Mouse (Mus musculus): ENCODE data around the gene Tmem81.
"Not testable (repeated sequence)": the region's sequence is repeated elsewhere in the genome, so short reads cannot be mapped to it uniquely, and the experiment has no call there.

Tmem81 gene

DNA sequence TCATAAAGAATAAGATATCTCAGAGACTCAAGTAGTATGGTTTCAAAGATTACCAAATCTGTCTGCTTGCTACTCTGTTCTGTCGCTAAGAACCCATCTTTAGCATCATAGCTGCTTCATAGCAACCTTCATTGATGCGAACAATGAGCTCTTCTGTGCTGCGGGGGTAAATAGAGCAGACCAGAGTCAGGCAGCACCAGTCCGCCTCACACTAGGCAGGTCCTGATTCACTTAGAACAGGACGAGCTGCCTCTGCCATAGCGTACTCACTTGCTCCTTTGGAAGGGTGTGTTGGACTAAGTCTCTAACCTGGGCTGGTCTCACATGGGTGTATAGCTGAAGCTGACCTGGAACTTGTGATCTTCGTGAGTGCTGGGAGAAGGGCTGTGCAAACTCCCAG lies at the start of gene Tmem81:
Gene Tmem81 (plus strand): TSS at position 173 of the 400 bp plus-strand sequence.
- no peak for DNase-seq (ENCODE audit: inconsistent age in 2 of 2, low spot score in 1 of 2)

DNA sequence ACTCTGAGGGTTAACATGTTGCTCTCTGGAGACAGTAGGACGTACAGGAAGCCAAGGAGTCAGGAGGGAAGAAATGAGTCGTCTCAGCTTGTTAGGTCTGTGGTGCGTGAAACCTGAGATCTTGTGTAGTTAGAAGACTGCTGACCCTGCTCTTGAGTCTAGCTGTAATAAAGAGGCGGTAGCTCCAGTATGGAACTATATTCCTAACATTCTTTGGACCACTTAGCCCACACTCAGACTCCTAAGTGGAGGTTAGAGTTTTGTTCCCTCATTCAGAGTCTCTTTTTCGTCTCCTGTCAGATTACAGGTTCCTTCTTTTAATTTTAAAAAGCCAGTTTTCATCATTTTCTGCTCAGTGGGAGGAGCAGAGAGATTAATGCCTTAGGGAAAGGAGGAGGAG lies 41.4 kb upstream of the Tmem81 start:
- DNase-seq (ENCODE audit: inconsistent age in 2 of 2, low spot score in 1 of 2) = no peak

DNA sequence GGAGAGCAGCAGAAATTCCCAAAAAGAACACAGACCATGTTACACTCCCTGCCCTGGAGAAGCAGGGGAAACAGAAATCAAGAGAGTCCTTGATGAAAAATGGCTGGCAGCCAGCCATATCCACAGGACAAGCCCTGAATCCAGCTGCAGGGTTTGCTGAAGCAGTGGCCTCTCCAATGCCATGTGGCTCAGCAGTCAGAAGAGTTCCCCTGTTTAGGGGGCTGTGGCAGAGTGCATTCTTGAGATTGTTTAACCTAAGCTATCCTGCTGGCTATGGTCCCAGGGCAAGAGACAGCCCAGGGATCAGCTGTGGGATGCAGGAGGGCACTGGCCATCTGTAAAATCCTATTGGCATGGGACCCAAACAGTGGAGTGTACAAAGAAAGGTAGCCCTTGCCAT lies 37.1 kb upstream of the Tmem81 start:
- DNase-seq (ENCODE audit: inconsistent age in 2 of 2, low spot score in 1 of 2) = peak; percentile 57 to 84

DNA sequence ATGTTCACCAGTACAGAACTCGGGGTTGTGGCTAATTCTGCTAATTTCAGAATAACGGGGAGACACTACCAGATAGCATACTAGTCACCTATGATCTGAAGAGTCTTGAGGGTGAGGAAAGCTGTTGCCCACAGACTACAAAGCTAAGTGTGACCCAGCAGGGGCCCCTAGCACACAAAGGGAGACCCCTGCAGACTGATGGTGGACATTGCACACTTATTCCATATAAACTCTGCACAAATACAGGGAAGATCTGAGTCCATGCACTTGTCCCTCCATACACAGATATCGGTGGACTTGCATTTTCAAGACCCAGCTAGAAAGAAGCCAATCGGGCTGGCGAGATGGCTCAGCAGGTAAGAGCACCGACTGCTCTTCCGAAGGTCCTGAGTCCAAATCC lies 36.5 kb upstream of the Tmem81 start:
- DNase-seq (ENCODE audit: inconsistent age in 2 of 2, low spot score in 1 of 2) = no peak

DNA sequence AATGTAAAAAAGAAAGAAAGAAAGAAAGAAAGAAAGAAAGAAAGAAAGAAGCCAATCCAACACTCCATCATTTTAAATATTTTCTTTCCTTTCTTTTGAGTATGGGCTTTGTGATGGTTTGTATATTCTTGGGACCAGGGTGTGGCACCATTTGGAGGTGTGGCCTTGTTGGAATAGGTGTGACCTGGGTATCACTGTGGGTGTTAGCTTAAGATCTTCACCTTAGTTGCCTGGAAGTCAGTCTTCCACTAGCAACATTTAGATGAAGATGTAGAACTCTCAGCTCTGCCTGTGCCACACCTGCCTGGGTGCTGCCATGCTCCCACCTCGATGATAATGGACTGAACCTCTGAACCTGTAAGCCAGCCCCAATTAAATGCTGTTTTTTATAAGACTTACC lies 36.0 kb upstream of the Tmem81 start:
- not testable (repeated sequence) for DNase-seq (ENCODE audit: inconsistent age in 2 of 2, low spot score in 1 of 2)

DNA sequence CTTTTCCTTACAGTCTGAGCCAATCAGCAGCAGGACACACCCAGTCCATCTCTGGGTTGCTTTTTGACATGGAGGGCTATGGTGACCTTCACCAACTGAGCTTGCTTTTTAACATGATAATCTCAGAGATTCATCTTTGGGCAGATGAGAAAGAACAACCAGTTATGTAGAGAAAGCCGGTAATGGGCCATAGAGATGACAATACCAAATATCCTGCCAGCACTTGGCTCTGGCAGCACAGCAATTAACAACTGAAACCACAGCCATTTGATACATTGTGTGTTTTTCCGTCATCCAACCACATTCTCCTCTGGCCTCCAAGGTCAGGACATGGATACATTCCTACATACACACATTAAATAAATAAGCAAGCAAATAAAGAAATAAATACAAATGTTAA lies 35.0 kb upstream of the Tmem81 start:
- DNase-seq (ENCODE audit: inconsistent age in 2 of 2, low spot score in 1 of 2) = no peak

DNA sequence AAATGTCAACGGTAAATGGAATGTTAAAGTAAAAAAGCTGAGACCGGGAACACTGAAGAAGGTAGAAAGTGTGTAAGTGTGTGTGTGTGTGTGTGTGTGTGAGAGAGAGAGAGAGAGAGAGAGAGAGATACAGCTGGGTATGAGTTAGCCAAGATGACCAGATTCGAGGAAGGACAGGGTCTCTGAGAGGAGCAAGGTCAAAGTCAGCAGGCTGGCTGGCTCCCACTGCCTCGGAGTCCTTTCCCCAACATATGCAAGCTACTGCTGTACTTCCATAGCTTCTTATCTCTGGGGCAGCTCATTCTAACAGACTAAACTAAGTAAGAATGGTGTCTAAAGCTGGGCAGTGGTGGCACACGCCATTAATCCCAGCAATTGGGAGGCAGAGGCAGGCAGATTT lies 34.5 kb upstream of the Tmem81 start:
- DNase-seq (ENCODE audit: inconsistent age in 2 of 2, low spot score in 1 of 2) = no peak

DNA sequence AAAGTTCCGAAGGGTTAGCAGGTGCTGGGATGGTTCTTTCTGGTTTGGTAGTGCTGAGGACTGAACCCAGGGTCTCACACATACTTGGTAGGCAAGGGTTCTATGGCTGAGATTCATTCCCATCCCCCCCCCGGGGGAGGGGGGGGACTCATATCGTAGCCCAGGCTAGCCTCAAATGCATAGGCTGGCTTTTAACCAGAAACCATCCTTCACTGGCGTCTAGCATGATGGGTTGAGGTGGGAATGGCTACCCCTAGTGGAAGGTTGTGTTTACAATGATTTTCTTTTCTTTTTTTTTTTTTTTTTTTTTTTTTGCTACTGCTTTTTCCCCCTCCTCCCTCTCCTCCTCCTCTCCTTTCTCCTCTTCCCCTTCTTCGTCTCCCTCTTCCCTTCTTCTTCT lies 33.5 kb upstream of the Tmem81 start:
- no peak for DNase-seq (ENCODE audit: inconsistent age in 2 of 2, low spot score in 1 of 2)

DNA sequence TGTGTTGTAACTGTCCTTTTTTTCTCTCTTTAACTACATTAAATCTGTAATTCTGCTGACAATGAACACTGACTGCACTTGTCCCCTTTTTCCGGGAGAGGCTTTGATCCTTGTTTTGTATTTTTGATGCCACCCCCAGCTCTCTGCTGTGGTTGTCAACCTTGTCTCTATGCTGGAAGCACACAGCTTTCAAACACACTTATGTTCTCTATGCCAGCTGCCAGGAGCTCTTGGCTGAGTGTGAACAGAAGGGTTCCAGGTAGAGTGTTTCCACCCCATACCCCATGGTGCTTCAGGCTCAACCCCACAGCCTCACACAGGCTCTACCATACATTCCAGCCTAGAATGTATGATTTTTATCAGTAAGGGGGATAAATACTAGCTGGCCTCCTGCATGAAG lies 31.5 kb upstream of the Tmem81 start:
- DNase-seq (ENCODE audit: inconsistent age in 2 of 2, low spot score in 1 of 2) = no peak

DNA sequence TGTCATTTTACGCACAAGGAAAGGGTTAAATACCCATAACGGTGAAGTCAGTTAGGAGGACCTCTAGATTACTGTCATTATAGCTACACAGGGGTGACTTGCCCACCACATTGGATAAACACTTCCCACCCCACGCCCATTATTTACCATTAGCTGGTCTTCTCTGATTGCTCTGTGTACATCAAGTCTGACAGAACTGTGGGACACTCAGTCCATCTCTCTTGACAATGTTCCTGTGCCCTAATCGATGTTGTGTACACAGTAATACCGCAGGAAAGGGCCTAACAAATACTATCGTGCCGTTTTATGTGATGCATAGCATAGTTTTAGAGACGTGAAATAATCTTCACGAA lies 29.5 kb upstream of the Tmem81 start:
- no peak for DNase-seq (ENCODE audit: inconsistent age in 2 of 2, low spot score in 1 of 2)

DNA sequence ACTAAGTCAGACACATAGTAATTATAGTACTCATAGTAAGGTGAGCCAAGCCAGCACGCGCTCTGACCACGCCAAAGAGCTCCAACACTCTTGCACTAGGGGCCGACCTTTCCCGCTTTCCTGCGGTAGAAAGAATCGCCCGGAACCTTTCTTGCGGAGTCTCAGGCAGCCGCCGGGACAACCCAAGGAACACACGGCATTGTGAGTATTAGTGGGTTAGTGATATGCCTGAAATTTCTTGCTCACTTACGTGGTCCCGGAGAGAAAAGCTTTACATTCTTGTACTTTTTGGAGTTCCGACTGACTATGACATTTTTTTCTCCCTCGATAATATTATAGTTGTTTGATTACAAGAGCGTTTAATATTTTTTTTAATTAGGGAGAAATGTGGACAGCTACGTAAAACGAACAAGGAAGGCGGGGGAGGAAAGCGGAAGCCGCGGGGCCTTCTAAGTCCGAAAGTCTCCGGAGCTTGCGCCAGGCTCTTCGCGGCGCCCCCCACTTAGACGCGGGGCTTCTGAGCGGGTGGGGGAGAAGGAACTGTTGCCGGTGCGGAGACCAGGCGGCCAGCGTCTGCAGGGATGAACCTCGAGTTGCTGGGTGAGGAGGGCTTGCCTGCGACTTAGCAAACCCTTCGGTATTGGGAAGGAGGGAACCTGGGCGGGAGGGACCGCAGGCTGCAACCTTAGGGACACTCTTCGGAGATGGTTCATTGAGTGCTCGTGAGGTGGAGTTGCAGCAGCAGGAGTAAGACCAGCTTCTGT lies 28.9 kb upstream of the Tmem81 start, which contains the start of gene Rbbp5:
Gene Rbbp5 (plus strand): TSS at position 438 of the 764 bp plus-strand sequence.
- peak; percentile 85 to 98 for DNase-seq (ENCODE audit: inconsistent age in 2 of 2, low spot score in 1 of 2)

DNA sequence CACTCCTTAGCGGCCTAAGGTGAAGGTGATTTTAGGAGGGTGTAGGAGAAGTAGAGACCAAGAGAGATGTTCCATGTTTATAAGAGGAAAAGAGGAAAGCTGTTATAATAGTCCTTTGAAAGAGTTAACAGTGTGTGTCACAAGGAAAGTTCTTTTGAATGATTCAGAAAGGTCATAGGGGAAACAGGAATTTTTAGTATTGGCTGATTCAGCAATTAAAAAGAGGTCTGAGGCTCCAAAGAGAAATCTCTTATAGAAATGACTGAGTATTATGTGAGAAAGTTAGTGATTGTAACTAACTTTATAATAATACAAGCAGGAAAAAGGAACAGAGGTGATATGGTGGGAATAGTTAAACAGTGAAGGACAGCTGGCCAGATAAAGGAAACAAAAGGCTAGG lies 26.6 kb upstream of the Tmem81 start:
- DNase-seq (ENCODE audit: inconsistent age in 2 of 2, low spot score in 1 of 2) = no peak

DNA sequence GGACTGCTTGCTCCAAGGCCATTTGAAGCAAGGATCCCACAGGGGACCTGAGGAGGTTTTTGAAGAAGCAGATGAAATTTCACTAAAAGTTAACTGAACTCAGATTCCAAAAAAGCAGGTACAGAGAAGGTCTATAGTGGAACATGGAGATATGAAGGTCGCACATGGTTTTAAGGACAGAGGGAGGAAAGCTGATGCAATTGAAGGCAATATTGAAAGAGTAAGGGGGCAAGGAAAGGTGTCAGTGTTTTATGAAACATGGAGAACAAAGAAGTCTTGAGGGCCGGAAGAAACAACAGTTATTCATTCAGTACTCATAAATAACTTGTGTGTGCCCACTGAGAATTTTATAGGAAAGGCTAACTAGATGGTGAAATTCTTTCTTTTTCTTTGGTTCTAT lies 24.4 kb upstream of the Tmem81 start:
- DNase-seq (ENCODE audit: inconsistent age in 2 of 2, low spot score in 1 of 2) = no peak

DNA sequence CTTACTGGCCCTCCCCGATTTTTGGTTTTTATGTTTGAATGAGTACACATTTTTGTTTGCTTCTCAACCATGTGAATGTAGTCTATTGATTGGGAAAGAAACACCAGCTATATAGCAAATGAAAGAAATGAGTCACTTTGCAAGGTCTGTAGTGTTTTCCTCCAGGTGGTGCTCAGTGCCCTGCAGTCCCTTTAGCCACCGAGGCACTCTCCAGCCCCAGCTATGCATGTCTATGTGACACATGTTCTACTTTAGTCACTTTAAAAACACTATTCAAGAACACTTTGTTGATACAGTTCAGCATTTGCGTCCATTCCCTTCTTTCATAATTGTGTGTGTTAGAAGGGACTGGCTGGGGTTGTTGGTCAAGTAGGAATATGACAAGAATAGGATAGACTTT lies 22.8 kb upstream of the Tmem81 start:
- DNase-seq (ENCODE audit: inconsistent age in 2 of 2, low spot score in 1 of 2) = no peak

DNA sequence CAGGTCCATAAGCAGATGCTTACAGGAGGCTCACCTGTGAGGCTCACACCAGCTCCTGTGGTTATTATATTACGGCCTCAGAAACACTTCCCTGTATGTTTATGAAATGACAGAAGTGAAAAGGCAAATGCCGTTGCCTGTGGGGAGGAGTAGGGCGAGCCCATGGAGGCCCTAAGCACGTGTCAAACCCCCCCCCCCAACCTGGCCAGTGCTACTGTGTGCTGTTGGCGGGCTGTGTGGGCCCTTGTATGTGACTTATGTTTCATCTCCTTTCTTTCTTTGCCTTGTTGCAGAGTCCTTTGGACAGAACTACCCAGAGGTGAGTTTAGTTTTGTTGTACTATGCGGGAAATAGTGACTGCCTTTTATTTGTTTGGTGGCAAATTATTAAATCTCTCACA lies 22.3 kb upstream of the Tmem81 start:
- peak in 1 of 2 experiments; percentile 14 for DNase-seq (ENCODE audit: inconsistent age in 2 of 2, low spot score in 1 of 2)

DNA sequence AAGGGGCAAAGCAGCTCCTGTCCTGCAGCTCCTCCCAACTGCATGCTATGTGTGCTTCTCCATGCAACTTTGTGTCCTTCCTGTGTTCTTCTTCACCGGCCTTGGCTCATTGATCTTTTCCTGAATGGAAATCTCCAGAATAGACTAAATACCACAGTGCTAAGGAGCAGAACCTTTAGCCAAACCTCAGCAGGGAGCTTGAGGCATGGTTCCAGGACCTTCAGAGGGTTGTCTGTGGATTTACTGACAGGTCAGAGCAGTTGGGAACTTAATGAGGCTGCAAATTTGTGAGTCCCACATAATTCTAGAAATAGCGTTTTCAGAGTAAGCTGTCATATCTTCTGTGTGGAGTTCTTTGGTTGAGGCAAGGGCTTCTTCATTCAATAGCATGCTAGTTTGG lies 5.5 kb upstream of the Tmem81 start:
- no peak for DNase-seq (ENCODE audit: inconsistent age in 2 of 2, low spot score in 1 of 2)

DNA sequence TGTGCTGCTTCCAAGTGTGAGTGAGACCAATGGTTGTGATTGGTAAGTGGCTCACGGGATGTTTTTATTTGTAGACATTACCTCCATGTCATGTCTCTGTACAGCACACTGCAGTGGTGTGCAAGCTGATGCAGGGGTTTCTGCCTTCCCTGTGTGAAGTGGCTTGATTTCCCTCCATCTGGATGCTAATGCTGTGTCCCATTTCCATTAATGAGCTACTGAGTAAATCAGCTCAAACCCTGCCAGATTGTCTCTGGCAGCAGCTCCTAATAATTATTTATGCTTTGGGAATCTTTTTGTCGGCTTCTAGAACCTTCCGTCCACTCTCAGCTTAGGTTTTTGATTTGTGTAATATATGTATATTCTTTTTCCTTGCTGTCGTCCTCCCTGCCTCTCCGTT lies 875 bp upstream of the Tmem81 start:
- no peak for DNase-seq (ENCODE audit: inconsistent age in 2 of 2, low spot score in 1 of 2)

DNA sequence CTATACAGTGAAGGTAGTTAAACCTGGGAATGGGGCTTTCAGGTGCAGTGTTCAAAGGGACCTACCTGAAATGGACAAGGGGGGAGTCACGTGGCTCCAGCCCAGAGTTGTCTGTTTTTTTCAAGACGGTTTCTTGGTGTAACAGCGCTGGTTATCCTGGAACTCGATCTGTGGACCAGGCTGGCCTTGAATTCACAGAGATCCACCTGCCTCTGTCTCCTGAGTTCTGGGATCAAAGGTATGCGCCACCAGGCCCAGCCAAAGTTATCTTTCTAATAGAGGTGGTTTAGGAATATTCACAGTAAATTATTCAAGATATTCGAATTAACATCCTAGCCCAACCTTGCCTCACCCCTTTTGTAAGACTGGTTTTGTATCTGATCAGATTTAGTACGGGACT lies 626 bp downstream of the Tmem81 start:
- DNase-seq (ENCODE audit: inconsistent age in 2 of 2, low spot score in 1 of 2) = no peak

DNA sequence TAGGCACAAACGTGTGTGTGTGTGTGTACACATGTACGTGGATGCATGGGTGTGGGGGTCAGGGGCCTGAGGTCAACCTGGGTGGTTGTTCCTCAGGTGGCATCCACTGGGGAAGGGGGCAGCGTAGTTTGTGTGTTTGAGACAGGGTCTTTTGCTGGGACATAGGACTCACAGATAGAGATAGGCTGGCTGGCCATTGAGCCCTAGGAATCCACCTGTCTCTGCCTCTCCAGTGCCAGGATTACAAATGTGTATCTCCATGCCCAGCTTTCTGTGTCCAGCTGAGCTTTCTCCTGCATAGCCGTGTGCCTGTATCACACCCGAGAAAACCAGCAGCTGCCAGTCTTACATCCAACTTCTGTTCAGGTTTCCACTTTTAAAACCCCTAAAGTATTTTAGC lies 3.7 kb downstream of the Tmem81 start:
- DNase-seq (ENCODE audit: inconsistent age in 2 of 2, low spot score in 1 of 2) = no peak

DNA sequence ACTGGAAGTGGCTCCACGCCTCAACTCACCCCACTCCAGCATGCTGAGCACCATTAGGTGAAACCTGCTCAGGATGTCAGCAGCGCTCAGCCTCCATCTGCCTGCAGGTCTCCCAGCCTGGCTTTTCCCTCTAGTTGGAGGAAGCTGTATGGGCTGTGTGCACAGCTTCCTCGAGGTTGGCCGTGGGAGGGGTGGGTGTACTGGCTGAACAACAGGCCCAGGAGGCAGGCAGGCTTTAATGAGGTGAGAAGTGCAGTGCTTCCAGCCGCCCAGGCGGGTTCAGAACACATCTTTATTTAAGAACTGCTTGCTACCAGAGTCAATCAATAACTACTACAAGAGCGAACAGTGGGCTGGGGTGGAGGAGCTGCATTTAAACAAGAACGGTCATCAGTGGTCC lies 5.5 kb downstream of the Tmem81 start:
- no peak for DNase-seq (ENCODE audit: inconsistent age in 2 of 2, low spot score in 1 of 2)

DNA sequence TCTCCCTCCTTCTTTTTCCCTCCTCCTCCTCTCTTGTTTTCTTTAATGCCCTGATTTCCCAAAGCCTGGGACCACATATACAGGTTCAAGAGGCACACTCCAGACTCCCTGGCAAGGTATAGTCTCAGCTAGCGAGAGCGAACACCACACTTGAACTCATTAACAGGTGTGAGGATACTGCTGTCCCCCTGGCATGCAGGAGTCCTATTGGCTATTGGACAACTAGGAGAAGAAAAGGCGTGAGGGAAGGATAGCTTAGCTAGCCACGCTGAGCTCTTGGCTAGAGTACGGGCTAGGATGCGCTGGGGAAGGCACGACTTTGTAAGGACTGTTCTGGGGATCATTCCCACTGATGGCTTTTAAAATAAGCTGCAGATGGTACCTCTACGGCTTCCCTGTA lies 6.1 kb downstream of the Tmem81 start:
- no peak for DNase-seq (ENCODE audit: inconsistent age in 2 of 2, low spot score in 1 of 2)

DNA sequence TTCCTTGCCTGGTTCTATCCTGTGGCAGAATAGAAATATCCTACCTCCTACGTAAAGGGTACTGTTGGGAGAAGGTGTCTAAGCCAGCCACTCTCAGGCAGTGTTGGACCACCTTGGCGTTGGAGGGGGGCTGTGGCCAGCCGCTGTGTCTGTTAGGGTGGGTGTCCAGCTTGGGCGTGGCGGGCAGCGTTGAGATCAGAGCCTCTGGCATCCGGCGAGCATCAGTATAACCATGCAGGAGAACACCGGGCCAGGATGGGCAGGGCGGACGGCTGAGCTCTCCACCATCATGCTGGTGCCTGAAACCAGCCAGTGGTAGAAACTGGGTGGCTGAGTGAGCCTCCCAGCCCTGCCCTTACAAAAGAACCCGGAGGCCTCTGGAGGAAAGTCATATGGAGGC lies 9.3 kb downstream of the Tmem81 start:
- no peak for DNase-seq (ENCODE audit: inconsistent age in 2 of 2, low spot score in 1 of 2)

DNA sequence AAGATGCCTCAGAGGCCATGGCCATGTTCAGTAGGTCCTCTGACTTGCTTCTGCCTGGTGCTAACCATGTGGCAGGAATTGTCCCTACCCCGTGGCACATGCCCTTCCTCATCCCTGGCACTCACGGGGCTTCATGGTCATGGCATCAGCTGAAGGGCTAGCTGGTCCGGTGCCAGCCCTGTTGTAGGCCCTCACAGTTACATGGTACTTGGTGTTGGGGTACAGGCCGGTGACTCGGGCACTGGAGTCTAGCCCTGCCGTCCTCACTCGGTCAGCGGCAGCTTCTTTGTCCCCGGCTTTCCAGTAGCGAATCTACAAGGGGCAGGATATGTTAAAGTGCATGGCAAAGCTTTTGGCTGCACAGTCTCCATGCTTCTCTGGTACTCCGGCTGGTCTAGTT lies 10.7 kb downstream of the Tmem81 start:
- no peak for DNase-seq (ENCODE audit: inconsistent age in 2 of 2, low spot score in 1 of 2)
